Mouse (Mus musculus): ENCODE results near the gene Lrrc8d. TPM values are rescaled to one million over a fixed set of nuclear protein-coding genes. Genes with fewer than 3 reads are reported as not detected.
A peak's percentile ranks its signal among the peaks of the same experiment; 100 is the strongest.

Gene Lrrc8d
- polyA plus RNA-seq, 1 experiment from 2014 or later, result 11.6 TPM

DNA sequence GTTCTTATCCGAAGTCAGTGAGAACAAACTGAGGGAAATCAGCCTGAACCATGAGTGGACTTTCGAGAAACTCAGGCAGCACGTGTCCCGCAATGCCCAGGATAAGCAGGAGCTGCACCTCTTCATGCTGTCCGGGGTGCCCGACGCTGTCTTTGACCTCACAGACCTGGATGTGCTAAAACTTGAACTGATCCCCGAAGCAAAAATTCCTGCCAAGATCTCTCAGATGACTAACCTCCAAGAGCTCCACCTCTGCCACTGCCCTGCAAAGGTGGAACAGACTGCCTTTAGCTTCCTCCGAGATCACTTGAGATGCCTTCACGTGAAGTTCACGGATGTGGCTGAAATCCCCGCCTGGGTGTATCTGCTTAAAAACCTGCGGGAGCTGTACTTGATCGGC lies 113.3 kb downstream of the Lrrc8d start:
- peaks cover 29% of the 10 kb centered on the region for H3K36me3 ChIP-seq
- H3K9me3 ChIP-seq, result 0 out of 2 replicates have a peak, but pooled peaks cover 5% of the 10 kb centered on the region
- no peak overlapping the region for H3K4me2 ChIP-seq
- no peak overlapping the region for H3K4me3 ChIP-seq
- H3K4me1 ChIP-seq, result no peaks in the 10 kb centered on the region
- WGBS, result 95% methylated on average over 14 of the region's 14 CpGs
- H3K27ac ChIP-seq, result no peak overlapping the region
- no peak for ATAC-seq (ENCODE audit: insufficient number of reproducible peaks, low FRiP score, low TSS enrichment, low read depth)
- H3K27me3 ChIP-seq, result no peaks in the 10 kb centered on the region
- H3K9ac ChIP-seq, result no peak overlapping the region

DNA sequence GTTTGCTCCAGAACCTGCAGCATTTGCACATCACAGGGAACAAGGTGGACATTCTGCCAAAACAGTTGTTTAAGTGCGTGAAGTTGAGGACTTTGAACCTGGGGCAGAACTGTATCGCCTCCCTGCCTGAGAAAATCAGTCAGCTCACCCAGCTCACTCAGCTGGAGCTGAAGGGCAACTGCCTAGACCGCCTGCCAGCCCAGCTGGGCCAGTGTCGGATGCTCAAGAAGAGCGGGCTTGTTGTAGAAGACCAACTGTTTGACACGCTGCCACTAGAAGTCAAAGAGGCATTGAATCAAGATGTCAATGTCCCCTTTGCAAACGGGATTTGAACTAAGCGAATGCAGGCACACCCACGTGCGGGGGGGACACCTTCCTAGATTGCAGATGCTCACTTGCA lies 114.2 kb downstream of the Lrrc8d start:
- Histone ChIP-seq H3K4me3 (no peak overlapping the region), H3K27ac (no peak overlapping the region), H3K4me2 (no peak overlapping the region), H3K36me3 (peaks cover 29% of the 10 kb centered on the region), H3K27me3 (no peaks in the 10 kb centered on the region), H3K9ac (no peak overlapping the region), H3K4me1 (no peaks in the 10 kb centered on the region), H3K9me3 (0 out of 2 replicates have a peak, but pooled peaks cover 5% of the 10 kb centered on the region)
- WGBS, result 89% methylated on average over 10 of the region's 10 CpGs
- no peak for ATAC-seq (ENCODE audit: insufficient number of reproducible peaks, low FRiP score, low TSS enrichment, low read depth)

DNA sequence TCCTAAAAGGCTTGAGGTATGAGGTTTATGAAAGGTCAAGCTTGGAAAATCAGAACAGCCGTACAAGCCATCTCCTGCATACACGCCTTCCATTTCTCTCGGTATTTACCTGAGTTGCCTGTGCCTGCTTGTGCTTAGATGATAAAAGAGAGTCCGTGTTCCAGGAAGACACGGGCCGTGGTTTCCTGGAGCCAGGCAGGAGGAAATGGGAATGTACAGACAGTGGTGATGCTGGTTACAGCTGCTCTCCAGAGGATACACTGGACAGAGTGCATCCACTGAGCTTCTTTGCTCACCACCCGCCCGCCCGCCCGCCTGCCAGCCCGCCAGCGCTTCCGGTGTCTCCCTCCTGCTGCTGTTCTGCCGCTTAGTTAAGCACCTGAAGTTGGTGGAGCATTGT lies 116.3 kb downstream of the Lrrc8d start:
- H3K36me3 ChIP-seq, result peaks cover 29% of the 10 kb centered on the region
- no peak for ATAC-seq (ENCODE audit: insufficient number of reproducible peaks, low FRiP score, low TSS enrichment, low read depth)
- H3K4me3 ChIP-seq, result no peak overlapping the region
- WGBS, result 90% methylated on average over 14 of the region's 14 CpGs
- H3K4me1 ChIP-seq, result no peaks in the 10 kb centered on the region
- H3K27ac ChIP-seq, result no peak overlapping the region
- 0 out of 2 replicates have a peak, but pooled peaks cover 5% of the 10 kb centered on the region for H3K9me3 ChIP-seq
- no peak overlapping the region for H3K9ac ChIP-seq
- no peak overlapping the region for H3K4me2 ChIP-seq
- H3K27me3 ChIP-seq, result no peaks in the 10 kb centered on the region

DNA sequence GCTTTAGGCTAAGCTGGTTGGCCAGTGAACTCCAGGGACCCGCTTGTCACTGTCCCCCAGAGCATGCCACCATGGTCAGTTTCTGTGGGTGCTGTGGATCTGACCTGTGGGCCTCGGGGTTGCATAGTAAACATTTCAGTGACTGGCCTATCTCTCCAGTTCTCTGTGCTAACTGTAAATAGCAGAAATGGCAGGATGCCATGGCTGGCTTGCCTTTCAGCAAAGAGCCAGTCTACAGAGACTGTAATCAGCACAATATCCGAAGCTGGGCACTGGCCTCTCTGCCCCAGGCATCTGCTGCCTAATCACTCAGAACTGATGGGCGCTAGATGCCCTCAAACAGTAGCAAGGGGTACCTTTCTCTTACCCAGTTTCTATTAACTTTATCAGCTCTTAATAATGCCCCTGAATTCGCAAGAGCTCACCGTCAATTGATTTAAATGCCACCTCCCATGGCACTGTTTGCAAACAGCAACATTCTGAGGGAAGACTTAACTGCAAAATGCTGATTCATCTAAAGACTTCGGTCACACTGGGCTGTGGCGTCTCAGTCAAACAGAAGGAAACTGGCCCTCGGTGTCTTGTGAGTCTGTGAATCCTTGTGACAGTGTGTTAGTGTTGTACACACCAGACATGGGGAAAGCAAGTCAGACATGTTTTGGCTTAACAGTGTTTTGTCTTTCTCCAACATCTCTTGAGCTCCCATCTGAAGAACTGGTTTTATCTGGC lies 117.6 kb downstream of the Lrrc8d start:
- no peak overlapping the region for H3K27ac ChIP-seq
- WGBS, result 87% methylated on average over 9 of the region's 9 CpGs
- H3K4me3 ChIP-seq, result no peak overlapping the region
- no peak overlapping the region for H3K4me2 ChIP-seq
- H3K27me3 ChIP-seq, result no peaks in the 10 kb centered on the region
- H3K9me3 ChIP-seq, result 0 out of 2 replicates have a peak, but pooled peaks cover 3% of the 10 kb centered on the region
- no peak overlapping the region for H3K9ac ChIP-seq
- ATAC-seq (ENCODE audit: insufficient number of reproducible peaks, low FRiP score, low TSS enrichment, low read depth), result no peak
- H3K4me1 ChIP-seq, result no peaks in the 10 kb centered on the region
- peaks cover 19% of the 10 kb centered on the region for H3K36me3 ChIP-seq

DNA sequence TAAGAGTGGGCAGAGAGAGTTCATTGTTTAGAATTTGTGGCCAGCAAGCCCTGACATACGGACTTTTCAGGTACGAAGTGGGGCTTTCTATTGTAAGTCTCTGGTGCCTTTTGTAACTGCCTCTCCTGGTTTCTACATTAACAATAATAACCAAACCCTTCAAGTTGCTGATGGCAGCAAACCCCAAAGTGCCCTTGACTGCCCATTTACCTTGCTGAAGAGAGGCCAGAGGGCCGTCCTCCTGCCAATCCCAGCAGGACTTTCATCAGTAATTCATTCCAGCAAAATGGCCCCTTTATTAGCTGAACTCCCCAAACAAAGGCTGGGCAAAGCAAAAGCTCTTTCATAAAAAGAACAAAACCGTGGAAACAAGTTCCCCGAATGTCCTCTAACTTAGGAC lies 118.6 kb downstream of the Lrrc8d start:
- Histone ChIP-seq H3K27me3 (no peaks in the 10 kb centered on the region), H3K9me3 (no peaks in the 10 kb centered on the region), H3K4me3 (no peak overlapping the region), H3K4me2 (no peak overlapping the region), H3K27ac (no peak overlapping the region), H3K4me1 (peaks cover 8% of the 10 kb centered on the region), H3K9ac (no peak overlapping the region), H3K36me3 (peaks cover 9% of the 10 kb centered on the region)
- no peak for ATAC-seq (ENCODE audit: insufficient number of reproducible peaks, low FRiP score, low TSS enrichment, low read depth)
- WGBS, result 59% methylated on average over 5 of the region's 5 CpGs

DNA sequence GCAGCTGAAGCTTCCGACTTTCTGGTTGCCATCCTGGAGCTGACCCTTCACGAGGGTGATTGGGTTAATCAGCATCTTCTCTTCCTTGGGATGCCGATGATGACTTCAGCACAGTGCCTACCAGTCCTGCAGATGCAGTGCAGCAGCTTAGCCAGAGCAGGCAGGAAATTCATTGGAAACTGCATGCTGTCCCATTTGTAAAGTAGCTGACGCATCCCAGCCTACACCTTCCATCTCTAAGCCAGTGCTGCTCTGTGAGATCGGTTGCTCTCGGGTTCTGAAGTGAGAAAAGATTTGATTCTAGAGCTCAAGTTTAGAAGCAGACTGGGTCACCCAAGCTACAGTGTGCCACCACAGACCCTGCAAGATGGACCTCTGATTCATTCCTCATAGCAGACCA lies 121.6 kb downstream of the Lrrc8d start:
- no peak overlapping the region for H3K9ac ChIP-seq
- 76% methylated on average over 6 of the region's 6 CpGs for WGBS
- H3K4me3 ChIP-seq, result no peak overlapping the region
- H3K27me3 ChIP-seq, result no peaks in the 10 kb centered on the region
- no peaks in the 10 kb centered on the region for H3K9me3 ChIP-seq
- no peak overlapping the region for H3K4me2 ChIP-seq
- no peak overlapping the region for H3K27ac ChIP-seq
- H3K36me3 ChIP-seq, result no peaks in the 10 kb centered on the region
- H3K4me1 ChIP-seq, result peaks cover 8% of the 10 kb centered on the region
- no peak for ATAC-seq (ENCODE audit: insufficient number of reproducible peaks, low FRiP score, low TSS enrichment, low read depth)

DNA sequence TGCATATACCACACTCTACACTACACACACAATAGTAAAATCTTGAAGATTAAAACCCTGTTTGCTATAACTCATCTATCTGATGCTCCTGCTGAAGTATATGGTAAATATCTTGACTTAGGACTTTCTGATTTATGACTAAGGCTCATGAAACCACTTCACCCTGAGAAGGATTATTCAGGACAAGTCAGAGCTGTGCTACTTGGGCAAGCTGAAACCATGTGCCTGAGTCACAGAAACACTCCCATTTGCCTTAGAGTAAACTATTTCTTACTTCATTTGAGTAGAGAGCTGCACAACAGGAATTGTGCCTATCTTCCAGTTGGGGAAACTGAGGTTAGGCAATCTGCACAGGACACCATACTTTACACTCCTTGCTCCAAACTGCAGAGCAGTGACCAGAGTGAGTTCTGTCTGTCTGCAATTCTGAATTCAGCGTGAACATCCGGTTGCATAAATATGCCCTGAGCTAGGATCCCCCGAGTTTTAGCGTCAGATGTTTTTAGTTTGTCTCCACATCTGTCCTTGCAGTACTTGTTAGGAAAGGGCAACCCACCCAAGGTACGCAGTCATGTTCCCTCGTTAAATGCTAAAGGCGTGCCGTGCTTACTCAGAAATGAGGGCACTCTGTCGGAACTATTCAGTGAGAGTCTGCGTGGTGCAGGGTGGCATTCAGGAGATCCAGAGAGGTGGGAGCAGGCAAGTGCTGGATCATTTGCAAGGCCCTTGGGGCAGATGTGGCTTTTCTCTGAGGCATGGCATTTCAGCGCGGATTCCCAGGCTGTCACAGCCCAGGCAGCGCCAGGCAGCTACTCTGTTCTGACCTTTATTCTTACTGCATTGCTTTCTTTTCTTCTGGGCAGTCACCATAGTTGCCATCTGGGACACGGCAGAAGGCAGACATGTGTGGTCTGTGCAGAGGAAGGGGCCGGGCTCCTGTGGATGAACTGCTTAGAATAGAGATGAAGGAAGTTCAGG lies 123.0 kb downstream of the Lrrc8d start:
- 25% methylated on average over 15 of the region's 15 CpGs for WGBS
- H3K4me3 ChIP-seq, result no peak overlapping the region
- H3K4me1 ChIP-seq, result peaks cover 8% of the 10 kb centered on the region
- ATAC-seq (ENCODE audit: insufficient number of reproducible peaks, low FRiP score, low TSS enrichment, low read depth), result no peak
- no peaks in the 10 kb centered on the region for H3K9me3 ChIP-seq
- no peaks in the 10 kb centered on the region for H3K36me3 ChIP-seq
- no peak overlapping the region for H3K9ac ChIP-seq
- H3K27me3 ChIP-seq, result no peaks in the 10 kb centered on the region
- 0 out of 2 replicates have a peak overlapping the region, but pooled peaks have one; percentile 30 for H3K27ac ChIP-seq
- H3K4me2 ChIP-seq, result peak overlapping the region; percentile 24; the same call in 1 of the 2 replicates

DNA sequence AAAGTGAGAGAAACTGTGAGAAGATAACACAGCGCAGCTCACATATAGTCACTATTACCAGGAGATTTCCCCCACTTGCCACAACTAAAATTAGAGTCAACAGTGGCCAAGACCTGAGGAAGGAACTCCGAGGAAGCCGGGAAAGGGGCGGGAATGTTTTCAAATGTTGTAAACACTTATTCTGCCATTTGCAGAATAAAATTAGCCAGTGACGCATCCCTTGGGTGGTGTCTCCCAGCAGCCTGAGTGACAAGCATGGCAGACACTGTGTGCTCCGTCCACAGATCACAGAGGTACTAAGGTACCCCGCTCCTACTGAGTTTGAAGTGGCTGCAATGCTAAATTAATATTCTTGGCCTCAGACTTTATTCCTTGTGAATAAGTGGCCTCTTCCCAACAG lies 124.5 kb downstream of the Lrrc8d start:
- Histone ChIP-seq H3K27me3 (no peaks in the 10 kb centered on the region), H3K36me3 (no peaks in the 10 kb centered on the region), H3K4me3 (no peak overlapping the region), H3K9ac (no peak overlapping the region), H3K9me3 (no peaks in the 10 kb centered on the region), H3K27ac (no peak overlapping the region), H3K4me2 (no peak overlapping the region), H3K4me1 (peaks cover 8% of the 10 kb centered on the region)
- no peak for ATAC-seq (ENCODE audit: insufficient number of reproducible peaks, low FRiP score, low TSS enrichment, low read depth)
- WGBS, result 74% methylated on average over 7 of the region's 7 CpGs

DNA sequence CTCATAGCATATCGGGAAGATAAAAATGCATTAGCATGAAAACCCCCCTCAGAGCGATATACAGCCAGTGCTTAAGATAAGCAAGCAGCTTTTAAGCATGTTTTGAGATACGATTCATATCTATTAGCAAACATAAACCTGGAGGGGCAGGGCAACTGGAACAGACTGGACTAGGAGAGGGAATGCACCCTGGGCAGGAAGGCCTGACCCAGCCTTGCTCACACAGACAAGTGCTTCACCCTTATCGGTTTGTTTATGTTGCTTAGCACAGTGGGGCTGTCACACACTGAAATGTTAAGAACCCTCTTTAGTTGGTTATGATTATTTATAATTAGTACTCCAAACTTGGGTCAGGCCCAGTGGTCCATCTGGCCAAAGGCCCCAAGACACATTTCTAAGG lies 125.1 kb downstream of the Lrrc8d start:
- Histone ChIP-seq H3K36me3 (no peaks in the 10 kb centered on the region), H3K4me1 (peaks cover 8% of the 10 kb centered on the region), H3K9ac (no peak overlapping the region), H3K4me2 (no peak overlapping the region), H3K27me3 (no peaks in the 10 kb centered on the region), H3K27ac (no peak overlapping the region), H3K4me3 (no peak overlapping the region), H3K9me3 (no peaks in the 10 kb centered on the region)
- no peak for ATAC-seq (ENCODE audit: insufficient number of reproducible peaks, low FRiP score, low TSS enrichment, low read depth)
- WGBS, result 85% methylated on average over 4 of the region's 4 CpGs

DNA sequence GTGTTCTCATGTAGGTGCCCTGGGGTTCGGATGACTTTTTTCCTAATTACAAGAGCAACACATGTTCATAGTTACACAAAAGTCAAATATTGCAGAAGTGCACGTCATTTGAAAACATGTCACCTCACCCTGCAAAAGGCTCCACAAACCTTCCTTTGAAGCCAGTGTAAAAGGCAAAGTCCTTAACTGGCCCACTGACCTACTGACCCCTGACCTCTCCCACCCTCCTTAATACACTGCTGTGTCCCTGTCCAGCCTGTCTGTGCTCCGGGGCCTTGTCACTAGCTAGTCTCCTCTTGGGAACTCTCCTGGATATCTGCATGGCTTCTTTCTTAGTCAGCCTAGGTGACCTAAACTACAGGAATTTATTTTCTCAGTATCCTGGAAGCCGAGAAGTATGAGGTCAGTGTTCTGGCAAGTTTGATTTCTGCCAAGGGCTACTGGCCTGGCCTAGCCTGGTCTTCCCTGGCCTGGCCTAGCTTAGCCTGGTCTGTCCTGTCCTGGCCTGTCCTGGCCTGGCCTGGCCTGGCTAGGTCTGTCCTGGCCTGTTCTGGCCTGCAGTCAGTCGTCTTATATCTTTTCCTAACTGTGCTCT lies 127.2 kb downstream of the Lrrc8d start:
- H3K36me3 ChIP-seq, result no peaks in the 10 kb centered on the region
- H3K9ac ChIP-seq, result no peak overlapping the region
- peaks cover 8% of the 10 kb centered on the region for H3K4me1 ChIP-seq
- H3K9me3 ChIP-seq, result no peaks in the 10 kb centered on the region
- no peaks in the 10 kb centered on the region for H3K27me3 ChIP-seq
- 61% methylated on average over 5 of the region's 5 CpGs for WGBS
- ATAC-seq (ENCODE audit: insufficient number of reproducible peaks, low FRiP score, low TSS enrichment, low read depth), result no peak
- no peak overlapping the region for H3K4me2 ChIP-seq
- H3K27ac ChIP-seq, result no peak overlapping the region
- no peak overlapping the region for H3K4me3 ChIP-seq

DNA sequence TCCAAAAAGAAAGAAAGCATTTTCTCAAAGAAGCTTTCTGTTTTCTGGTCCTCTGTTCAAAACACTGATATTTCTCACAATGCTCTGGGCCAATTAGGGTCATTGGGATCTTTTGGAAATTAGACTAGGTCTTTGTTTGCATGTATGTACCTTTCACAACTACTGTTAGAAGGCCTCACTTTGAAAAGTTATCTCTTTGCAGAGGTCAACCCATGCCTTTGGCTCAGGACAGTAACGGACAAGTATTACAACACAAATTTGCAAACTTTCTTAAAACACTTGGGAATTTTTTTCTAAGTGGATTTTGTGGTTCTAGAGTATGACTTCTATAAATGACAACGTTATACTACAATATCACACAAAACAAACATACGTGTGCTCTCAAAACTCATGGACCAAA lies 128.3 kb downstream of the Lrrc8d start:
- 93% methylated on average over 3 of the region's 3 CpGs for WGBS
- Histone ChIP-seq H3K4me3 (no peak overlapping the region), H3K27ac (no peak overlapping the region), H3K9ac (no peak overlapping the region), H3K4me2 (no peak overlapping the region), H3K9me3 (no peaks in the 10 kb centered on the region), H3K36me3 (no peaks in the 10 kb centered on the region), H3K27me3 (no peaks in the 10 kb centered on the region), H3K4me1 (peaks cover 6% of the 10 kb centered on the region)
- ATAC-seq (ENCODE audit: insufficient number of reproducible peaks, low FRiP score, low TSS enrichment, low read depth), result no peak

Measured in limb, embryonic 15.5 days (tissue).